Mouse (Mus musculus): ENCODE measurements at regions not wholly inside any gene's neighbourhood (a gene's known extent, or its start where the extent isn't known, plus 50 kb on each side); places are given as distances from the start of the nearest gene placed in this dataset.

DNA sequence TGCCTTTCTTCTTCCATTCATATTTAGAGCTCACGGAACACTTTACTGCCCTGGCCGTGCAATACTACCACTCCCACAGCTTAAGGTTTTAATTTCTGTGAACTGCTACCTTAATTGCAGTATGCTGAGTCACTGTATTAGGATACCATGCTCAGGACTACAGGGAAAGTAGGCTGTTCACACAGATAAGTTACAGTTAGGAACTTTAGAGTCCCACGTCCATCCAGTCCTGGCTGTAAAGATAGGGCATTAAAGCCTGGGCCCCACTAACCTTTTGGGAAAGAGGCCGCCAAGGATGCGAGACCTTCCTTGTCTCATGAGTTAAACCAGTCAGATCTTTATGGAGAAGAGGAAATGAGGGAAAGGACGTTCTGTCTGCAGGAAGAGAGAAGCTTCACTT lies 574.6 kb downstream of the Stpg2 start:
- DNase-seq = no peak

DNA sequence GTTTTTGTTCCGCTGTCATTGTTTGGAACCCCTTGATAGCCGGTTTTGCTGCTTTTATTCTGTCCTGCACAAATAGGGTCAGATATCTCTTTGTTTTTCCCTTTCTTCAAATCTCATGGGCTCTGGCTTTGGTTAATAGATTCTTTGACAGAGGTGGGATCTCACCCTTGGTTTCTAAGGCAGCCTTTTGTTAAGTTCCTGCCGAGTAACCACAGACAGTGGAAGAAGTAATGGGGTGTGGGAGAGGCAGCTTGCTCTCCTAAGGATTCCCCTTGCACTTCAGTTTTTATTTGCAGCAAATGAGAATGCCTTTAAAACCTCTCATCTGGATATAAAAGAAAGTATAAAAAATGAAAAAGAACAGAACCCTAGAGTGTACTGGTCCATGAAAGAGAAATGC lies 577.9 kb downstream of the Stpg2 start:
- DNase-seq = no peak

DNA sequence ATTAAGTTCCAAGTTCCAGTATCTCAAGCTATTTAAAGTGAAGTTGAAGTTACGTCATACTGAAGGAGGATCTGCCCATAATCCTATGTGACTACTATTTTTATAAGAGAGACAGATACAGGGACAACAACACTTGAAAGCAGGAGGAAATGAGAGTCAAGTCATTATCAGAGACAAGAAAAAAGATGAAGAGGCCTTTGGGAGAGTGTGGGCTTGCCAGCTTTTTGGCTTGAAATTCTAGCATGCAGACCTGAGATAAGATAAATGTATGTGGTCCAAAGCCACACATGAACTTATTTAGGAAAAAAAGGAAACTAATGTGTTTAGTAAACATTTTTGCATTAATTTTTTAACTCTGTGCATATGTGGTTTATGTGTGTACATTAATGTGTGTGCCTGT lies 581.0 kb downstream of the Stpg2 start:
- no peak for DNase-seq

DNA sequence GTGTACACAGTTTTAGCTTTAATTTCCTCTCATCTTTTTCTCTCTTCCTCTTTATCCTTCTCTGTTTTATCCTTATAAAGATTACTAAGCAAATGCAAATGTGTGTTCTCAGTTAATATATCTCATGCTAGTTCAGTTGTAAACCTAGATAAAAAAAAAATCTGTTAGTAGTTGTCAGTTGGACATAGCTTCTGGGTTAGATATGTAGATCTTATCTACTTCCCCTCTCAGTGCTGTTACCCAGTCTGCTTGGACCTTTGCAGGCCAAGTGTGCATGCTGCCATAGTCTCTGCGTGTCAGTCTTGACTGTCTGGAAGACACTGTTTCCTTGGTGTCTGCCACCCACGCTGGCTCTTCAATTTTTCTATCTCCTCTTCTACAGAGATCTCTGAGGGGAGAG lies 583.4 kb downstream of the Stpg2 start:
- no peak for DNase-seq

DNA sequence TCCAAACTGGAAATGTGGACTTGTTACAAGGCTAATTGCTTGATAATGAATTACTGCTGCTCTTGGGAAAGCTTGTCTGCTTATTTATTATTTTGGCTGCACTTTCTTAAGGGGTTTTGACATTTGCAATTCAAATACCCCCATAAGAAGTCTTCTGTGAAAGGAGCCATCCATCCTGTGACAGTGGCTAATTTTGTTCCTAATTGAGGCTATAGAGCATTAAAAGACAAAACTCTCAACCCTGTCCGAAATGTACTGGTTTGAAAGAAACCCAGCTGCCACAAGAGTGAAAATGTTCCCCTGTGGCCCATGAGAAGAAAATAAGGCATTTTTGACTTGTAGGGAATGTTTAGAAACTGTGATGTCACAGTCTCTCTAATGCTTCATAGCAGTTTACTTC lies 591.2 kb downstream of the Stpg2 start:
- DNase-seq = no peak

DNA sequence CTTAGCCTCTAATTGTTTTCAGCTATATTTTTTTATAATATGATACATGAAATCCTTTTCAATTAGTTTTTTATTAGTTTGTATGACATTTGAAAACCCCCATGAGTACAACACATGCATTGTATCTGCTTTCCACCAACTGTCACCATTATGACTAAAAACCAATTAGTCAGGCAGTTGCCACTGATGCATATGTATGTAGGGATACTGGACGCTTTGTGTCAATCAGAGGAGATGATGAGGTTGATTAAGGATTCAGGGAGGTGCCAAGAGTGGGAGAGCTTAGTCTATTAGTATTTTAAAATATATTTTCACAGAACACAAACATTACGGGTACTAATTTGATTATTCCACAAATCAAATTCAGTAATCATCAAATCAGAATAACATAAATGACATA lies 593.6 kb downstream of the Stpg2 start:
- DNase-seq = no peak

DNA sequence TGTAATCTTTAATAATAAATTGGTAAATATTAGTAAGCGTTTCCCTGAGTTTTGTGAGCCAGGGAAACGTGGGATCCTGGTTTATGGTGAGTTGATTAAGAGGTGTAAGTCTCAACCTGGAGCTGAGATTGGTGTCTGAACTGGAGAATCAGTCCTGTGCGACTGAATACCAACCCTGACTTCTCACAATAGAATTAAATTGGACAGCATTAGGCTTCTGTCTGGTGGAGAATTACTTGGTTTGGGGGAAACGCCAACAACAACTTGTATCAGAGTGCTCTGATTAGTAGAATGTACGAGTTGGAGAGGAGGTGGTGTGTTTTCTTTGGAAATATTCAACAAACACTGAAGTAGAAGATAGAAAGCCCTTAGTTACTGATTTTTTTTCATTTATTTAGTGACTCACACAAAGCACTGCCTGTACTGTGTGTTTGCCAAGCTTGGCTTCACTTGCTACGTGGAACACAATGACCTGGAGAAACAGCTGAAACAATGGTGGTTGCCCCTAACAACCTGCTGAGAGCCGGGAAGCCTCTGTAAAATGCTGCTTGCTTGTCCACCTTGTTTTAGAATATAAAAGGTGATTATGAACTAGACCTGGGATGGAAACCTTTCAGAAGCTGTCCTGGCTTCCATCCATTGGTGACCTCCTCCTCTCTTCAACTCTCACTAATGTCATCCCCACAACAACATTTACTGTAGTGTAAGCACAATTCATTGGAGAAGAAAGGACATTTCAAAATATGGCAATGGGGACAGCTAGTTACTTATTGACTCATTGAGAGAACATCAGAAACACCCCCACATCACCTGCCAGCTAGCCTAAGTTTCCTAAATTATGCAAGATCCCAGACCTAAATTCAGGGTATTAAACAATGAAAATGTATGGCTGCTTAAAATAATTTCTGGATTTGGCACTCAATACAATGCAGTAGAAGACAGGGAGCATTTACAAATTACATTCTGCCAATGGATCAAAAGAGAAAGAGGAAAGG lies 597.5 kb downstream of the Stpg2 start:
- no peak for DNase-seq

DNA sequence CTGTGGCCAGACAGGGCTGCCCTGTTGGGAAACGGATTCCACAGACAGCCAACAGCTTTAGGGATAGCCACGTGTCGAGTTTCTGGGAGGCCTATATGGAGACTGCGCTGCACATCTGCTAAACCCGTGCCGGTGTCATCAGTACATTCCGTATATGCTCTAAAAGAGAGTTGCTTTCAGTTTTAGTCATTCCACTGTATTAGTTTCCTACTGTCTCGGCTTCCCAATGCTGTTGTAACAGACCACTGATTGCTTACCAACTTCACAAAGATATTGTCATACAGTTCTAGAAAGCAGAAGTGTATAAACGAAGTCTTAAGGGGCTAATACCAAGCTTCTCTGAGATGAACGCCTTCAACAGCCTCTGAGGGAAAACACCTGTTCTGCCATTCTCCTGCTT lies 622.5 kb downstream of the Stpg2 start:
- no peak for DNase-seq

DNA sequence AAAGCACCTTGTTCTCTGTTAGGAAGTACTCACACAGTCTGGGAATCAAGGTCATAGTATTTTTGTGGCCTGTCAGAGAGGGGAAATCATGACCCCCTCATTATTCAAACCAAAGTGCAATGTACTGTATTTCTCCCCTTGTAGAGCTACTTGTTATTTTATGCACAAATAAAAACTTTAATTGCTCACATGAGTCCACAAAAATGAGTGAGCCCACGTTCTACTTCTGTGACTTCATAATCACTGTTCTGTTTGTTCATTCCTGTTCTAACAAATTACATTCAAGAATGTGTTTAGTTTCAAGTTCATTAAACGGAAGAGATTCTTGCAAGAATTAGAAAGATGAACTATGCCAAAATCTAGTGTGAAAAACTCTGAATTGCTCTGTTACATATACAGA lies 623.1 kb downstream of the Stpg2 start:
- DNase-seq = no peak

DNA sequence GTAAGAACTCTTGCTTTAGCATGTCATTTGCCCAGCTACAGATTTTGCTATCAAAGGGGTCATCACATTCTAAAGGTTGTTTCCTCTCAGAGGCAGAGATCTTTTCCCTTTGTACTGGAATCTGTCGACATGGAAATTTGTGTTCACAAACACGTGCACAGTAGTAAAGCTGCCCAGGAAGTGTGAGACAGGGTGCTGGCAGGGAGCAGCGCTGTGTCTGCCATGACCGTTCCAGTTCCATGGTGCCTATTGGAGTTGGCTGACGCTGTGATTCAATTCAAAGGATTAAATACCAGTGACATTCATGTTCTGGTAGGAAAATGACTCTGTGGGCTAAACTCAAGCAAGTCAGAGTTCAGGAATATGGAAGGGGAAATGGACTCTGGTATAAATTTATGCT lies 627.1 kb downstream of the Stpg2 start:
- no peak for DNase-seq

DNA sequence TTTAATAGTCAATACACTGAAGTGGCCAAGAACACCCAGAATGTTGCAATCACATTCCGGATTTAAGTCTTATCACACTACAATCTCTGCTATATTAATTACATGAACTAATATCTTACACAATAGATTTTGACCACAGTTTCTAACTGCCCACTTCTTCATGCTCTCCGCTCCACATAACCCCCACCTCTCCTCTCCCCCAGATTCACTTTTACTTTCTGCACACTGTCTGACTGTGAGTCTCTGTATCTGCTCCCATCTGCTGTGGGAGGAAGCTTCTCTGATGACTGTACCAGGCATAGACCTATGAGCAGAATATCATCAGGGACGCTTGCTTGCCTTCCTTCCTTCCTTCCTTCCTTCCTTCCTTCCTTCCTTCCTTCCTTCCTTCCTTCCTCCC lies 636.5 kb downstream of the Stpg2 start:
- no peak for DNase-seq

DNA sequence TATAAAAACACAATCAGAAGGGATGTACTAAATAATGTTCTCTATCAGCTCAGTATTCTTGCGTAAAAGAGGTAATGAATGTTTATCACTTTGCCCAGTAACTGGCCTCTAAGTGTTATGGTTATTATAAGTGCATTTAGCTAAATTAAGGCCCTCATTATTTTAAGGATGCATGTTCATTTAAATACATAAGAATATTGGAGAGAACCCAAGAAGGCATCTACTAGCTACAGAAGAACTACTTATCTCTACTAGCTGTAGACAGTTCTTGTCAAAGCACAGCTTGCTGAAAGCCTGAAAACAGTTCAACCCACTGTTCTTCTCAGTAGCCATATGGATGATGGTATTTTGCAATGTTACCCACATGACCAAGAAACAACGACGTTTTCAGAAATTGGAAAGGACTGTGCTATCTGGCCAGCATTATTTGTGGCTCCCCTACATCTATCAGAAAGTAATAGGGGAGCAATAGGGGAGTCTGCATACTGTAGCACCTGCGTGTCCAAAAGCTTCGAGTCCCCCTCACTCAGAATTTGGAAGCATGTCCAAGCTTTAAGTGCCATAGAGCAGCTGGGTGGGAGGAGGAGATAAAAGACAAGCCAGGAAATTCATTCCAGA lies 637.6 kb downstream of the Stpg2 start:
- no peak for DNase-seq

DNA sequence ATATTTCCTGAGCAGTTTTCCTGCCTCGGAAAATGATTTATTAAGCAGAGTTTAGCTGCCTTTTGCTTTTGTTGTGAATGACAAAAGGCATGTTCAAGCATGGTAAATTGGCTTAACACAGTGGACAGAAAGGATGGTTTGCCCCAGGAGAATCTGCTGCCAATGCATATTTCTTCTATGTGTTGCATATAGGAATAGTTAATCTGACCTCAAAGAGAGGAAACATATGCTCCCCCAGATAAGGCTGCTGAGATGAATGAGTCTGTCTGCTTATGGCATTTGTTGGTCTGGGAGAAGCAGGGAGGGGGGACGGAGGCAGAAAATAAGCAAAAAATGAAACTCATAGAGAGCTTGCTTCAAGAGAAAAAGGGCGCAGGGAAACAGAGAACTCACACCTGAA lies 638.9 kb downstream of the Stpg2 start:
- no peak for DNase-seq

DNA sequence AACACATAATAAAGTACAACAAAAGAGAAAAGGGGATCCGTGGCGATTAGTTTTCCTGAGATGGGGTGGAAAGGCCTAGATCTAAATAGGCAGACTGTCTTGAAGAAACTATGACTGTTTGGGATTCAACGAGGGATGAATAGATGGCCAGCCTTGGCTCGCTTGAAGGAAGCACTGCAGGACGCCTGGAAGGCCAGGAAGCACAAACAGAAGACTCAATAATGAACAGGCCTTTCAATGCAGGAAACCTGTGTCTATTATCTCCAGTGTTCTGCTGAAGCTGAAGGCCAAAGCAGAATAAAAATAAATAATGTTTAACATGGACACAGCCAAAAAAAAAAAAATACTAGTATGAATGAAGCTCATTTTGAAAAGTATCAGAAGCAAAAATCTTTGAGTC lies 642.3 kb downstream of the Stpg2 start:
- DNase-seq = no peak

DNA sequence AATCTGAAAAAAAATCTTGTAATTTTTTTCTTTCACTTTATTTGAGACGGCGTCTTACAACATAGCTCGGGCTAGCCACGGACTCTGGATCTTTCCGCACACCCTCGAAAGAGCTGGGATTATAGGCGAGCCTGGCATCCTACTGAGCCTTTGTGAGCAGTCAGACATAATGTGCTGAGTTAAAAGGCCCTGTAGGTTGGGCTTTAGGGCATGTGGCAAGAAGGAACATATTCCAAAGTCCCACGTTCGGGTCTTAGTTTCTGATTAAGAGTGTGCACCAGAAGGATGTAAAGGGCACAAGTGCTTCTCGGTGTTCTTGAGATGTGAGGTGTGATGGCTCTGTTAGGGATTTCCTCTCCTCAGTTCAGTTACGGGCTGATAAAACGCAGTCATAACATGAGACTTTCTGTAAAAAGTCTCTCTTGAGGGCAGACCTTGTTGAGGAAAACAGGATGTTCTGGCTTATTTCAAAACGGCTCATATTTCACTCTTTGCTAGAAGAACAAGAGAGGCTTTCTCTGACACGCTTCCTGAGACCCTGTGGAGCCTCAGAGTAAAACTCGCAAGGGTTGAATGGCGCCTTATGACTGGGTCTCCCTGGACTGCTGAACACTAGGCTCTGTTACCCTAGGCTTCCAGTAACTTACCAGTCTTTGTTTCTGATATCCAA lies 654.6 kb downstream of the Stpg2 start:
- no peak for DNase-seq

DNA sequence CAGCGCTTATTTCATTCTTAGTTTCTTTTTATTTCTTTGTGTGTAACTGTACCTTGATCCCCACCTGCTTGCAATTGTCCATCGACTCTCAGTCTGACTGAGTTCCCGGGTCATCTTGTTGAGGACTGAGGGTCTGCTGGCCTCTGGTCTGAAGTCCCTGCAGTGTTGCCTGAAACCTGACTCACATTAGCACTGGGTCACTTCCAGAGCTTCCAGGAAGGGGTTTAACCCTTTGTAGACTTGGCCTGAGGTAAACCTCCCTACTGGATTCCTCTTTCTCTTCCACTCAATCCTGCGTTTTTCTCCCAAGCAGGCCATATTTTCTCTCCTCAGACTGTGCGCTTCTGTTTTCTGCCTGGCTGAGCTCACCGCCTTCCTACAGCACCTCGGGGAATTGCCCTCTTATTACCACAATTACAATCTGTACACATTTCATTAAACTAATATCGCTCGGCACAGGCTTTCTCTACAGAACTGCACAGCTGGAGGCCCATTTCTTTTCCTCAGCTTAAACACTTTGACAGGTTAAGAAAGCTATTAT lies 655.4 kb downstream of the Stpg2 start:
- no peak for DNase-seq

DNA sequence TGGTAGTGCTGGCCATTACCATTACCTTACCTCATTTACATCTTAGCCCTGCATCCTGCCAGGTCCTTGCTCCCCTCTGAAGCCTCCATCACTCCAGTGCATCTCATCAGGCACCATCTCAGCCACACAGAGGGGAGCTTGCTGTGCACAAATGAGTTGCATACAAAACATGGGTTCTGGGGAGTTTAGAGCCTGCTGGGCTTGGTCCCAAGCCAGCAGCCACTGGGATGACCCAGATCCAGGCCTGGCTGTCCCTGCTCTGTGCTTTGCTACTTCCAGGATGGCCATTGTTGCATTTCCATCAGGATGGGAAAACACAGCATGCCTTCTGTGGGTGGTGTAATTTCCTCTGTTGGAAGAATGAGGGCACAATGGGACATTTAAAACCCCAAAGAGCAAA lies 660.8 kb downstream of the Stpg2 start:
- no peak for DNase-seq

DNA sequence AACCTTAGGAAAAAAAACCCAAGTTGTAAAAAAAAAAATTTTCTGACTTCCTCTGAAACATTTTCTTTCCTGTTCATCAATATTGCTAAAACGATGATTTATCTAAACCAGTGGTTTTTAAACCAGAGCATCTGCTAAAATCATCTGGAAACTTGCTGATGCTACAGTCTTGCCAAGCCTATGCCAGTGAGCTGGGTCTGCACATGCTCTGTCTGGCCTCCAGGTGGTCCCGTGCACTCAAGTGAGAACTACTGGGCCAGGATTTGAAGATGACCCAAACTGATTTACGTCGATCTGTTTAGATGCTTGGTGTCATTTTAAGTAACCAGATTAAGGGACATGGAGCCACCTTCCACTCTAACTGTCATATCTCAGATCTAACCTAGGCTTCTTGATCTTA lies 661.5 kb downstream of the Stpg2 start:
- DNase-seq = peak; percentile 7

DNA sequence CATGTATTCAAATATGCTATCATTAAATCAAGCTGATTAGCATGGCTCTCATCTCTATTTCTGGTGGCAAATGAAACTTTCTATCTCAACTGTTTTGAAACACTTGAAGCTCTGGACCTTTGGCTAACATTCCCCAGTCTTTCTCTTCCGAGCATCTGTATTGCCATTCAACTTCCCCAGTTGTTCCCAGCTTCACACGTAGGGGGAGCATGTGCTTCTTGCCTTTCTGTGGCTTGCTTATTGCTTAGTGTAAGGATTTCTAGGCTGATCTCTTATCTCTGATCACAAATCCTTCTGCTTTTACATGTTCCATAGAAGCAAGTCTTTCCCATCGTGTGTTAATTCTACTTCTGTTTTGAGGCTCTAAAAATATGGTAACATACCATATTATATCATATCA lies 662.0 kb downstream of the Stpg2 start:
- DNase-seq = no peak

DNA sequence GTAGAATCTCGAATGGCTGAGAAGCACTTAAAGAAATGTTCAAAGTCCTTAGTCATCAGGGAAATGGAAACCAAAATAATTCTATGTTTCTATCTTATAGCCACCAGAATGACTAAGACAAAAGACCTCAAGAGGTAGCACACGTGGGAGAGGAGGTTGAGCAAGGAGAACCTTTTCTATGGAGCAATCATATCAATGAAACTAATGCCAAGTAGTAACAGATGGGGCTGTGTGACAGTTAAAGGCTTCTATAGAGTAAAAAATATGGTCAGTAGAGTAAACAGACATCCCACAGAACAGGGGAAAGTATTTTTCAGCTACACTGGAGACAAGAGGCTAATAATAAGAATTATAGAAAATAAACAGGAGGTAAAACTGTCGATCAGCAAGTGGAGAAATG lies 664.3 kb downstream of the Stpg2 start:
- no peak for DNase-seq

DNA sequence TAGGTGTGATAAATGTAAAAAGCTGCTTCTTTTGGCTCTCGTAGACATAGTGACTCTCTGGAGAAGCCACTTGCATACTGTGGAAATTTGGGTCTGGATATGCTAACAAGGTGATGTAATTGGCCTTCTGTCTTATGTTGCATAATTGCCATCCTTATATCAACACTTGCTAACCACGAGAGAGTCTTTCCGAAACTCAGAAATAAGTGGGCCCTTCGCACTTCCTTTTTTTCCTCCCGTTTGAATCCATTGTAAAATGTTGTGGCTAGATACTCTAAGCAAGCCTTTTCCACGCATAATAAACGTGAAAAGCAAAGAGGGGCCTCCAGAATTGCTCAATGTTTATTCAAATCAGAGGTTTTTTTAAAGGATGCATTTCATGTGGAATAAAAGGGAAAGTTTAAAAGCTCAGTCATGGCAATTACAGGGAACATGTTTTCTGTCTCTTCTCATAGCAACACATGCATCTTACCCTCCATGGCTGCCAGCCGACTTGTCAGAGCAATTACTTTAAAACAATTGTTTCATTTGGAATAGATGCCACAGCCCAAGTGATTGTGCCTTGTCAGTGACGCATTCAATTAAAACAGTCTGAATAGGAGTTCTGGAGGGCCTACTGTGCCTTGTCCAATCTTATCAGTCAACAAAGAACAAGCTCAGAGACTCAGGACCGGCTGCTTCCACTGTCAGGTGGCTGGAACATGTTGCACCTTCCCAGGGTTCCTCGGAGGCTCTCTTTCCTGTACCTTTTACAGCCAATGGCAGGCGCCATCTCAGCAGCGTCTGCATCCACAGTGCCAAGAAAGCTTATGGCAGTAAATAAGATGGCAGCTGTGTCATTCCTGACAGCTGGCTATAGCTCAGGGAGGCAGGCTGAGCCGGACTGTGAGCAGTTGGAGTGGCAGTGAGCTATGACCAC lies 680.7 kb downstream of the Stpg2 start:
- DNase-seq = no peak

DNA sequence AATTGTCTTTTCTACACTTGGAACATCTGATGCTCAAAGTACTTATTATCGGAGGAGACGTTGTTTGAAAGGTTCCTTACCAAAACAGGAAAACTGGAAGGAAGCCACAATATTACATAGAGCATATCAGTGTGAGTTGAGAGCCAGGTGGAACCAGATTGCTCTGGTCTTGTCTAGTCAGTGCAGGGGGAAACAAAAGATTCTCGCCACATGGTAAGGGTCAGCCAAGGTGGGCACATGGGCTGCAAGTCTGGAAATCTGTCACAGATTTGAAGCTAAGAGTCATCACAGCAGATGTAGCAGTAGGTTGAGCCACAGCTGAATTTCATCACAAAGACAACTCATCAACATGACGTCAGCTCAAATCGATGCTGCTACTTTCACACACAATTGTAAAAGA lies 681.8 kb downstream of the Stpg2 start:
- no peak for DNase-seq
